Comparison of ENCODE assay signal across 8 mouse cellular contexts in genomic region chr16:76319364-76320117, GRCm38 (mm10). TPM values are rescaled to one million over a fixed set of nuclear protein-coding genes. Genes with fewer than 3 reads are reported as not detected.
DNase-seq lines count a peak whose midpoint lies in the region; ATAC-seq lines count a peak whose summit lies in the region.

No protein-coding gene starts in this region.

- H3K4me2 ChIP-seq in embryonic facial prominence, embryonic 11.5 days (ENCODE audit: low read depth, low read length): no peak overlapping the region
- H3K4me2 ChIP-seq in midbrain, embryonic 15.5 days: 0 out of 2 replicates have a peak overlapping the region, but pooled peaks have one; percentile 6

- no peaks in the 10 kb centered on the region for H3K36me3 ChIP-seq in embryonic facial prominence, embryonic 11.5 days (replicated peaks; ENCODE audit: control insufficient read depth, insufficient read depth, low read depth, low read length)
- no peaks in the 10 kb centered on the region for H3K36me3 ChIP-seq in midbrain, embryonic 15.5 days (replicated peaks)

- no peak overlapping the region for H3K4me3 ChIP-seq in embryonic facial prominence, embryonic 11.5 days (ENCODE audit: low read depth, low read length)
- no peak overlapping the region for H3K4me3 ChIP-seq in midbrain, embryonic 15.5 days

- H3K9me3 ChIP-seq in embryonic facial prominence, embryonic 11.5 days (replicated peaks; ENCODE audit: control insufficient read depth, low read length): no peaks in the 10 kb centered on the region
- H3K9me3 ChIP-seq in midbrain, embryonic 15.5 days: no peaks in the 10 kb centered on the region

- no peak overlapping the region for H3K9ac ChIP-seq in embryonic facial prominence, embryonic 11.5 days (replicated peaks; ENCODE audit: low read length)
- H3K9ac ChIP-seq in midbrain, embryonic 15.5 days: no peak overlapping the region

- 31% methylated on average over 11 of the region's 11 CpGs for WGBS in embryonic facial prominence, embryonic 11.5 days
- WGBS in midbrain, embryonic 15.5 days: 16% methylated on average over 11 of the region's 11 CpGs

- peaks cover 6% of the 10 kb centered on the region for H3K4me1 ChIP-seq in embryonic facial prominence, embryonic 11.5 days (ENCODE audit: control insufficient read depth, insufficient read depth, low read length)
- H3K4me1 ChIP-seq in midbrain, embryonic 15.5 days: peaks cover 50% of the 10 kb centered on the region

- no peaks in the 10 kb centered on the region for H3K27me3 ChIP-seq in embryonic facial prominence, embryonic 11.5 days (ENCODE audit: control insufficient read depth, insufficient read depth, low read length)
- H3K27me3 ChIP-seq in midbrain, embryonic 15.5 days (replicated peaks): no peaks in the 10 kb centered on the region

- no peak overlapping the region for H3K27ac ChIP-seq in embryonic facial prominence, embryonic 11.5 days (replicated peaks; ENCODE audit: low read depth, low read length)
- peak overlapping the region; percentile 23 for H3K27ac ChIP-seq in midbrain, embryonic 15.5 days

- ATAC-seq in embryonic facial prominence, embryonic 11.5 days (replicated peaks; ENCODE audit: insufficient number of reproducible peaks, low FRiP score, low TSS enrichment, low read depth): peak; percentile 71
- ATAC-seq in midbrain, embryonic 15.5 days (replicated peaks): peak; percentile 38

- peak; percentile 33 to 43 for DNase-seq in cerebellum, postnatal 25 days
- DNase-seq in cerebellum, adult 8-10 months: no peak
- peak; percentile 49 for DNase-seq in embryonic facial prominence, embryonic 11.5 days (ENCODE audit: low spot score)
- peak; percentile 50 for DNase-seq in kidney, adult 9 months
- DNase-seq in urinary bladder, postnatal 10 days (ENCODE audit: low spot score): no peak
- DNase-seq in lung, postnatal 25 days (ENCODE audit: low spot score): no peak
- DNase-seq in spleen, adult 12 weeks (ENCODE audit: low spot score): no peak

RNA-seq across cellular contexts. Expression of gene Nrip1, which starts 54.1 kb away (rescaled TPM):
- 29.0 and 43.0 TPM in 2 replicates for polyA plus RNA-seq in embryonic facial prominence, embryonic 11.5 days (2014; fragmentation: Nextera tagmentation; extraction: Ambion mirVana)
- polyA plus RNA-seq in midbrain, embryonic 15.5 days (2015; fragmentation: Nextera tagmentation; extraction: Ambion mirVana): 34.8 and 38.3 TPM in 2 replicates

Comparison
In these comparisons a context has a peak if more than half of its experiments do, and no peak if none do; other contexts are left out.
1. DNase-seq: peak in cerebellum, postnatal 25 days (2 of 2), embryonic facial prominence, embryonic 11.5 days (single experiment) and kidney, adult 9 months (single experiment); none in cerebellum, adult 8-10 months (single experiment), urinary bladder, postnatal 10 days (single experiment), lung, postnatal 25 days (single experiment) and spleen, adult 12 weeks (single experiment).